Mouse (Mus musculus) brain, embryonic 14.5 days (tissue): Measurements from ENCODE around the gene Gm45618.

Experiments
- CTCF ChIP-seq: fragments of 200-500 bp; IDR thresholded peaks from 2 replicates; pipeline ENCODE4 v1.5.1; 2012; ENCODE audit warnings: inconsistent platforms, mild to moderate bottlenecking, moderate library complexity, borderline replicate concordance; ENCODE audit not compliant: insufficient read depth, insufficient read length; ENCODE audit errors: extremely low read depth
- POLR2A ChIP-seq: fragments of 200-500 bp; IDR thresholded peaks from 2 replicates; pipeline ENCODE4 v1.6.1; 2012; ENCODE audit warnings: mild to moderate bottlenecking, inconsistent platforms, borderline replicate concordance; ENCODE audit not compliant: poor library complexity, insufficient read depth, insufficient read length, severe bottlenecking; ENCODE audit errors: extremely low read depth

DNA sequence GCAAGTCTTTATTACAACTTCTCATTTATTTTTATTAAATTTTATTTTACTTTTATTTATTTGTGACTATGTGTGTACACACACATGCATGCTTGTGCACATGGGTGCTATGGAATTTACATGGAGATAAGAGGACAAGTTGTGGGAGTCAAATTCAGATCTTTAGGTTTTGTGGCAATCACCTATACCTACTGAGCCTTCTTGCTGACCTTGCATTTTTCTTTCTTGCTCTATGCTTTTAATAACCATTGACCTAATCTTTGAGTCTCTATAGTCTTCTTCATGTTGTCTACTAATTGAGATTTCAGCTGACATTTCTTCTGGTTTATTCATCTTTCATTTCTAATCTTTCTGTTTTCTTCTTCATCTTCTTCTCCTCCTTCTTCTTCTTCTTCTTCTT lies 28.1 kb upstream of the Gm45618 start:
- TF ChIP-seq CTCF (no peak), POLR2A (no peak)
